Comparison of ENCODE assay signal across 12 mouse cellular contexts in the genomic region with DNA sequence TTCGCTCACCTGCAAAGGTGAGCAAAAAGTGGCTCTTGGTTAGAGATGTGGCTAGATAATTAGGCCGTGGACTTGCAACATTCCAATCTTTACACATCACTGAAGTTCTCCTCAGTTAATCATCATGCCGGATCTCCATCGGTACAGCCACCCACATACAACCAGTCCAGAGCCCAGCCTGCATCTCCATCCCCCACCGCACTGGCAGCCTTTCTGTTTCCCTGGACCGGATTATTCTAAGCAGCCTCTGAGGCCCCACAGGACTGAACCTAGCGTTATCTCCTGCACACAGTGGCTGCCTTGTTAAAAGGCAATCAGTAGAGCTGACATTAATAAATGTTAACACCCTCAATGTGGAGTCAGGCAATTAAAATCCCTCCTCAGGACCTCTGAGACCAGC.
DNase-seq lines count a peak whose midpoint lies in the region; ATAC-seq and TF ChIP-seq lines count a peak whose summit lies in the region.
"Had no signal": no experiment of that assay in that cellular context is flagged by ENCODE, and none has a peak within 500 bp of the region (broad histone marks: within the 10 kb centered on the region; RNA-seq: fewer than 3 reads in every experiment).

No protein-coding gene starts in this region.

- H3K4me1 ChIP-seq in hindbrain, embryonic 14.5 days (replicated peaks; ENCODE audit: control insufficient read depth, insufficient read depth, low read length) = 0 out of 2 replicates have a peak, but pooled peaks cover 3% of the 10 kb centered on the region
- H3K4me1 ChIP-seq in hindbrain, postnatal 0 days (ENCODE audit: insufficient read depth, low read length) = no peaks in the 10 kb centered on the region
- H3K4me1 ChIP-seq in midbrain, embryonic 14.5 days (ENCODE audit: control insufficient read depth, insufficient read depth, low read length) = peaks cover 12% of the 10 kb centered on the region; the same call in 1 of the 2 replicates
- H3K4me1 ChIP-seq: embryonic facial prominence, embryonic 15.5 days; limb, embryonic 15.5 days; lung, embryonic 15.5 days had no signal

- H3K36me3 ChIP-seq in hindbrain, embryonic 14.5 days (replicated peaks; ENCODE audit: control insufficient read depth, insufficient read depth) = no peaks in the 10 kb centered on the region
- no peaks in the 10 kb centered on the region for H3K36me3 ChIP-seq in hindbrain, postnatal 0 days (ENCODE audit: insufficient read depth, low read length)
- no peaks in the 10 kb centered on the region for H3K36me3 ChIP-seq in midbrain, embryonic 14.5 days (ENCODE audit: control insufficient read depth, insufficient read depth, low read length)
- H3K36me3 ChIP-seq: embryonic facial prominence, embryonic 15.5 days; limb, embryonic 15.5 days; lung, embryonic 15.5 days had no signal

- H3K9me3 ChIP-seq in hindbrain, embryonic 14.5 days (ENCODE audit: control insufficient read depth, low read length) = no peaks in the 10 kb centered on the region
- no peaks in the 10 kb centered on the region for H3K9me3 ChIP-seq in hindbrain, postnatal 0 days (ENCODE audit: low read length)
- 0 out of 2 replicates have a peak, but pooled peaks cover 3% of the 10 kb centered on the region for H3K9me3 ChIP-seq in midbrain, embryonic 14.5 days (ENCODE audit: control insufficient read depth, low read length)
- H3K9me3 ChIP-seq: embryonic facial prominence, embryonic 15.5 days; limb, embryonic 15.5 days; lung, embryonic 15.5 days had no signal

- peak overlapping the region; percentile 47; the same call in 1 of the 2 replicates for H3K27ac ChIP-seq in hindbrain, embryonic 14.5 days
- no peak overlapping the region for H3K27ac ChIP-seq in hindbrain, postnatal 0 days
- H3K27ac ChIP-seq in midbrain, embryonic 14.5 days (replicated peaks; ENCODE audit: low read depth, low read length) = peak overlapping the region; percentile 67
- H3K27ac ChIP-seq: embryonic facial prominence, embryonic 15.5 days; limb, embryonic 15.5 days; lung, embryonic 15.5 days had no signal

- no peak overlapping the region for H3K4me2 ChIP-seq in hindbrain, embryonic 14.5 days (replicated peaks)
- H3K4me2 ChIP-seq in hindbrain, postnatal 0 days (ENCODE audit: low read depth, low read length) = no peak overlapping the region
- no peak overlapping the region for H3K4me2 ChIP-seq in midbrain, embryonic 14.5 days (ENCODE audit: low read length)
- H3K4me2 ChIP-seq: embryonic facial prominence, embryonic 15.5 days; limb, embryonic 15.5 days; lung, embryonic 15.5 days had no signal

- no peak for TF ChIP-seq POLR2A in brain, embryonic 14.5 days (IDR thresholded peaks at IDR 0.05; ENCODE audit: borderline replicate concordance, extremely low read depth, insufficient read depth, insufficient read length, poor library complexity, severe bottlenecking)

- TF ChIP-seq CTCF in hindbrain, postnatal 0 days (IDR thresholded peaks at IDR 0.05; ENCODE audit: low read depth) = no peak
- no peak for TF ChIP-seq CTCF in brain, embryonic 14.5 days (IDR thresholded peaks at IDR 0.05; ENCODE audit: borderline replicate concordance, extremely low read depth, insufficient read depth, insufficient read length)

- H3K9ac ChIP-seq in hindbrain, embryonic 14.5 days = no peak overlapping the region
- H3K9ac ChIP-seq in hindbrain, postnatal 0 days (replicated peaks; ENCODE audit: low read length) = no peak overlapping the region
- no peak overlapping the region for H3K9ac ChIP-seq in midbrain, embryonic 14.5 days (replicated peaks; ENCODE audit: low read length)
- H3K9ac ChIP-seq: embryonic facial prominence, embryonic 15.5 days; limb, embryonic 15.5 days; lung, embryonic 15.5 days had no signal

- no peak; the same call in 1 of the 2 replicates for ATAC-seq in hindbrain, embryonic 14.5 days (ENCODE audit: low FRiP score)
- ATAC-seq in hindbrain, postnatal 0 days = no peak
- peak; percentile 78; the same call in 1 of the 2 replicates for ATAC-seq in midbrain, embryonic 14.5 days (ENCODE audit: low FRiP score, low TSS enrichment)

- H3K27me3 ChIP-seq in hindbrain, embryonic 14.5 days (ENCODE audit: control insufficient read depth, insufficient read depth, low read length) = no peaks in the 10 kb centered on the region
- no peaks in the 10 kb centered on the region for H3K27me3 ChIP-seq in hindbrain, postnatal 0 days (ENCODE audit: insufficient read depth, low read length)
- no peaks in the 10 kb centered on the region for H3K27me3 ChIP-seq in midbrain, embryonic 14.5 days (ENCODE audit: control insufficient read depth, insufficient read depth, low read length)
- H3K27me3 ChIP-seq: embryonic facial prominence, embryonic 15.5 days; limb, embryonic 15.5 days; lung, embryonic 15.5 days had no signal

- 45% methylated on average over 7 of the region's 7 CpGs for WGBS in hindbrain, embryonic 14.5 days
- WGBS in hindbrain, postnatal 0 days = 53% methylated on average over 7 of the region's 7 CpGs
- 38% methylated on average over 7 of the region's 7 CpGs for WGBS in midbrain, embryonic 14.5 days

- no peak for DNase-seq in hindbrain, embryonic 14.5 days (ENCODE audit: low spot score)
- no peak for DNase-seq in hindbrain, postnatal 0 days (ENCODE audit: low spot score)
- DNase-seq in Muller cell, postnatal 12 days (ENCODE audit: inconsistent ontology term) = peak; percentile 76
- peak; percentile 75 for DNase-seq in brain, embryonic 14.5 days (ENCODE audit: low read depth)
- DNase-seq in midbrain, embryonic 14.5 days = peak; percentile 76
- no peak for DNase-seq in cerebellum, adult 11-12 months
- DNase-seq in kidney, postnatal 25 days = no peak
- DNase-seq: adrenal gland, adult 8-10 months; kidney, adult 8-10 months had no signal

- H3K4me3 ChIP-seq in hindbrain, embryonic 14.5 days (replicated peaks; ENCODE audit: low read length) = no peak overlapping the region
- H3K4me3 ChIP-seq in hindbrain, postnatal 0 days (ENCODE audit: low read length) = no peak overlapping the region
- H3K4me3 ChIP-seq in midbrain, embryonic 14.5 days (replicated peaks; ENCODE audit: low read depth, low read length) = no peak overlapping the region
- H3K4me3 ChIP-seq: embryonic facial prominence, embryonic 15.5 days; limb, embryonic 15.5 days; lung, embryonic 15.5 days had no signal

Comparison
In these comparisons a context has a peak if more than half of its experiments do, and no peak if none do; other contexts are left out.
1. DNase-seq: peak in Muller cell, postnatal 12 days (single experiment), brain, embryonic 14.5 days (single experiment) and midbrain, embryonic 14.5 days (single experiment); none in hindbrain, embryonic 14.5 days (single experiment), hindbrain, postnatal 0 days (single experiment), cerebellum, adult 11-12 months (single experiment) and kidney, postnatal 25 days (0 of 2).